Mouse (Mus musculus) midbrain, embryonic 15.5 days (tissue): ENCODE data around the gene Stmn1. TPM values are rescaled to one million over a fixed set of nuclear protein-coding genes. Genes with fewer than 3 reads are reported as not detected.
A peak's percentile ranks its signal among the peaks of the same experiment; 100 is the strongest.

Experiments
- ATAC-seq: fragments of 200-750 bp; cut with Nextera tagmentation; replicated peaks from 2 replicates; pipeline ENCODE4 v1.8.0; 2017; ENCODE audit warnings: moderate TSS enrichment
- H3K27ac ChIP-seq: fragments of 300-500 bp; sonication (generic); 2 replicates; pipeline ENCODE4 v1.5.1; 2015; ENCODE audit warnings: mild to moderate bottlenecking, inconsistent platforms
- H3K27me3 ChIP-seq: fragments of 300-500 bp; sonication (generic); replicated peaks from 2 replicates; pipeline ENCODE4 v1.6.1; 2015; ENCODE audit warnings: inconsistent platforms
- H3K36me3 ChIP-seq: fragments of 300-500 bp; sonication (generic); replicated peaks from 2 replicates; pipeline ENCODE4 v1.6.1; 2015; ENCODE audit warnings: inconsistent platforms
- H3K4me1 ChIP-seq: fragments of 300-500 bp; sonication (generic); 2 replicates; pipeline ENCODE4 v1.6.1; 2015; ENCODE audit warnings: inconsistent platforms
- H3K4me2 ChIP-seq: fragments of 300-500 bp; sonication (generic); 2 replicates; pipeline ENCODE4 v1.6.1; 2015; ENCODE audit warnings: inconsistent platforms, mild to moderate bottlenecking, moderate library complexity
- H3K4me3 ChIP-seq: fragments of 300-500 bp; sonication (generic); 2 replicates; pipeline ENCODE4 v1.5.1; 2015; ENCODE audit warnings: mild to moderate bottlenecking, inconsistent platforms
- H3K9ac ChIP-seq: fragments of 300-500 bp; sonication (generic); 2 replicates; pipeline ENCODE4 v1.6.1; 2015; ENCODE audit warnings: mild to moderate bottlenecking, inconsistent platforms
- H3K9me3 ChIP-seq: fragments of 300-500 bp; sonication (generic); 2 replicates; pipeline ENCODE4 v1.6.1; 2016; ENCODE audit warnings: inconsistent platforms
- WGBS: fragments of 180-500 bp; shearing (Covaris S2); methylation state at CpG from one replicate; pipeline ENCODE4 v1.1.7; 2015; ENCODE audit warnings: mixed read lengths; 5-methylcytosine and 5-hydroxymethylcytosine counted together
- microRNA-seq: library from miRNA; unstranded; fragments of <30 nt; microRNA quantifications from one replicate; pipeline ENCODE4, GENCODE M21; 2016
- polyA plus RNA-seq: library from polyadenylated mRNA; unstranded; fragments of >200 nt; fragmentation: Nextera tagmentation; extraction: Ambion mirVana; gene quantifications from 2 replicates; pipeline ENCODE4 v1.2.1, GENCODE M21; 2015

Stmn1 gene
- polyA plus RNA-seq, 1 experiment from 2014 or later: 7,674 TPM

DNA sequence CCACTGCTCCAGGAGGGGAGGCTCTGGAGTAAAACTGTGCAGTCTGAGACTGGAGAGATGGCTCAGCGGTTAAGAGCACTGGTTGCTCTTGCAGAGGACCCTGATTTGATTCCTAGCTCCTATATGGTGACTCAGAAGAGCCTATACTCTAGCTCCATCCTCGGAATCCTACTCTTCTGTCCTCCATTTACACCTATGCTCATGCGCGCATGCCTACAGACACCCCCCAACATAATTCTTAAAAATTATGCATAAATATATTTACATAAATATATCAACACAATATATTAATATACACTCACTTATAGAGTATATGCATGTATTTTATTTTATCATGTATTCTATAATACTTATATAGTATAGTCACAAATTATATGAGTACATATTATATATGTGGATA, 42.3 kb downstream of the Stmn1 start:
- Histone ChIP-seq H3K4me1 (peaks cover 6% of the 10 kb centered on the region), H3K27ac (no peak overlapping the region), H3K4me3 (no peak overlapping the region), H3K27me3 (no peaks in the 10 kb centered on the region), H3K4me2 (peak overlapping the region; percentile 91), H3K36me3 (no peaks in the 10 kb centered on the region), H3K9ac (no peak overlapping the region), H3K9me3 (no peaks in the 10 kb centered on the region)
- 80% methylated on average over 4 of the region's 4 CpGs for WGBS
- ATAC-seq: peak; percentile 49

DNA sequence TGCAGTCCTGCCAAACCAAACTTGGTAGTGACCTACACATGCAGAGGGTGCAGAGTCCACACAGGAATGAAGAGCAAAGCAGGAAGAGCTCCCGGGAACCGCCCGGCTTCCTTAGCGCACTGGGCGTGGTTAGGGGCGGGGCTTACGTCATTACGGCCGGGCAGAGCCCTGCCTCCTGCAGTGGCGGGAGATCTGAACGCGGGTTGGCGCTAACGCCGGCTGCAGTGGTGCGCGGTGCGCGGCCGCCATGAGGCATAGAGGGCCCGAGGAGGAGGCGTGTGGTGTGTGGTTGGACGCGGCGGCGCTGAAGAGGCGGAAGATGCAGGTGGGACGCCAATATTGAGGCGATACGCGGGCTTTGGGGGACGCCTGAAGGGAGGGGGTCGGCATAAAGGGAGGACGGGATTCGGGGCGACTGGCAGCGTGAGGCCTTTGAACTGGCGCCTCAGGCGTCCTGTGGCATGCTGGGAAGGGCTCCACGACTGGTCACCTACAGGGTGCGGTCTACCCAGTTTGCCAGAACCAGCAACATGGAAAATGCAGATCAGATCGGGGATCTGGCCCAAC, 42.8 kb downstream of the Stmn1 start, which contains the start of gene Aunip:
Gene Aunip, plus strand, starts transcription at position 155 of the 567 bp plus-strand sequence.
- under 1% methylated on average over 42 of the region's 42 CpGs for WGBS
- no peaks in the 10 kb centered on the region for H3K9me3 ChIP-seq
- H3K9ac ChIP-seq: peak within 1 kb of the TSS; percentile 7; the same call in 1 of the 2 replicates
- H3K27me3 ChIP-seq: no peaks in the 10 kb centered on the region
- H3K4me3 ChIP-seq: peak within 1 kb of the TSS; percentile 44
- no peaks in the 10 kb centered on the region for H3K36me3 ChIP-seq
- H3K4me1 ChIP-seq: peaks cover 6% of the 10 kb centered on the region
- H3K4me2 ChIP-seq: peak within 1 kb of the TSS; percentile 91
- no peak within 1 kb of the TSS for H3K27ac ChIP-seq
- peak; percentile 93 for ATAC-seq

GRCm38 (mm10) chr4:134511730-134512129, 43.6 kb downstream of the Stmn1 start:
- ATAC-seq: no peak
- H3K36me3 ChIP-seq: no peaks in the 10 kb centered on the region
- H3K27ac ChIP-seq: no peak overlapping the region
- peak overlapping the region; percentile 91 for H3K4me2 ChIP-seq
- 71% methylated on average over 6 of the region's 6 CpGs for WGBS
- H3K4me1 ChIP-seq: peaks cover 6% of the 10 kb centered on the region
- H3K27me3 ChIP-seq: no peaks in the 10 kb centered on the region
- H3K9me3 ChIP-seq: no peaks in the 10 kb centered on the region
- H3K9ac ChIP-seq: no peak overlapping the region
- peak overlapping the region; percentile 44 for H3K4me3 ChIP-seq

DNA sequence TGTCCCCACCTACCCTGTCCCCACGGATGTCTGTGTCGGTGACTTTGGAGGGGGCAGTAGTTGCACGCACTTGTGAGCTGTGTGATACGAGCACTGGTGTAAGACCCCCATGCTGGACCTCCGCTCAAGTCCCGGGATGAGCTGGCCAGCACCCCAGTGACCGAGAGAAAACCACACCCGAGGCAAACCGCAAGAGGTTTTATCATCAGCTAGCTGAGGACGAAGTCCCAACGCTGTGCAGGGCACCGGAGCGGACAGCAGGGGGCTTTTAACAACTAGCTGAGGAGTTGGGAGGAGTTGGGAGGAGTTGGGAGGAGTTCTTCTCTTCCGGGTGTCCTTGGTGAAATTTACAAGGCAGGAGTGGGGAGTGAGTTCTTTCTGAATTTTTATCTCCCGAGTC, 44.7 kb downstream of the Stmn1 start:
- WGBS: 25% methylated on average over 15 of the region's 15 CpGs

GRCm38 (mm10) chr4:134514309-134514930, 46.3 kb downstream of the Stmn1 start:
- Histone ChIP-seq H3K36me3 (no peaks in the 10 kb centered on the region), H3K4me3 (no peak overlapping the region), H3K27ac (no peak overlapping the region), H3K9me3 (no peaks in the 10 kb centered on the region), H3K4me1 (peaks cover 6% of the 10 kb centered on the region), H3K9ac (no peak overlapping the region), H3K4me2 (no peak overlapping the region), H3K27me3 (no peaks in the 10 kb centered on the region)
- WGBS: 93% methylated on average over 11 of the region's 11 CpGs
- ATAC-seq: no peak

More for the DNA sequence above, 44.7 kb downstream of the Stmn1 start:
- Histone ChIP-seq H3K4me1 (peaks cover 6% of the 10 kb centered on the region), H3K27ac (no peak overlapping the region), H3K9me3 (no peaks in the 10 kb centered on the region), H3K4me2 (peak overlapping the region; percentile 5; the same call in 1 of the 2 replicates), H3K27me3 (no peaks in the 10 kb centered on the region), H3K9ac (no peak overlapping the region), H3K4me3 (no peak overlapping the region), H3K36me3 (no peaks in the 10 kb centered on the region)
- ATAC-seq: no peak

DNA sequence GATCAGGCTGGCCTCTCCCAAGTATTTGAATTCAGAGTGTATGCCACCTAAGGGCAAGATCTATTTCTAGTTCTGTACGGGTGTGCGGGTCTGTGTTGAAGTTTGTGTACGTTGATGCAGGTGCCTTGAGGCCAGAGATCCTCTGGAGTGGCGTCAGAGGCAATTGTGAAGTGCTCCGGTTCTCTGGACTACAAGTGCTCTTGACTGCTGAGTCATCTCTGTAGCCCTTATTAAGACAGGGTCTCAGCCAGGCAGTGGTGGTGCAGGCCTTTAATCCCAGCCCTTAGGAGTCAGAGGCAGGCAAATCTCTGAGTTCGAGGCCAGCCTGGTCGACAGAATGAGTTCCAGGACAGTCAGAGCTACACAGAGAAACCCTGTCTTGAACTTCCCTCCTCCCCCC, 47.5 kb downstream of the Stmn1 start:
- Histone ChIP-seq H3K36me3 (no peaks in the 10 kb centered on the region), H3K4me2 (no peak overlapping the region), H3K27ac (no peak overlapping the region), H3K4me1 (peaks cover 6% of the 10 kb centered on the region), H3K27me3 (no peaks in the 10 kb centered on the region), H3K4me3 (no peak overlapping the region), H3K9me3 (no peaks in the 10 kb centered on the region), H3K9ac (no peak overlapping the region)
- 81% methylated on average over 7 of the region's 7 CpGs for WGBS
- ATAC-seq: no peak

GRCm38 (mm10) chr4:134516981-134517380, 48.9 kb downstream of the Stmn1 start:
- Histone ChIP-seq H3K4me2 (no peak overlapping the region), H3K9ac (no peak overlapping the region), H3K36me3 (no peaks in the 10 kb centered on the region), H3K4me3 (no peak overlapping the region), H3K4me1 (no peaks in the 10 kb centered on the region), H3K9me3 (no peaks in the 10 kb centered on the region), H3K27ac (no peak overlapping the region), H3K27me3 (no peaks in the 10 kb centered on the region)
- WGBS: 83% methylated on average over 8 of the region's 8 CpGs
- no peak for ATAC-seq

- no peaks in the 10 kb centered on the region for H3K4me1 ChIP-seq
- H3K9ac ChIP-seq: no peak overlapping the region
- no peaks in the 10 kb centered on the region for H3K36me3 ChIP-seq
- no peaks in the 10 kb centered on the region for H3K9me3 ChIP-seq
- ATAC-seq: no peak
- no peak overlapping the region for H3K4me2 ChIP-seq
- H3K27ac ChIP-seq: no peak overlapping the region
- H3K27me3 ChIP-seq: no peaks in the 10 kb centered on the region
- 89% methylated on average over 10 of the region's 10 CpGs for WGBS
- H3K4me3 ChIP-seq: no peak overlapping the region
These were observed 49.6 kb downstream of the Stmn1 start for GRCm38 (mm10) chr4:134517719-134518118.

DNA sequence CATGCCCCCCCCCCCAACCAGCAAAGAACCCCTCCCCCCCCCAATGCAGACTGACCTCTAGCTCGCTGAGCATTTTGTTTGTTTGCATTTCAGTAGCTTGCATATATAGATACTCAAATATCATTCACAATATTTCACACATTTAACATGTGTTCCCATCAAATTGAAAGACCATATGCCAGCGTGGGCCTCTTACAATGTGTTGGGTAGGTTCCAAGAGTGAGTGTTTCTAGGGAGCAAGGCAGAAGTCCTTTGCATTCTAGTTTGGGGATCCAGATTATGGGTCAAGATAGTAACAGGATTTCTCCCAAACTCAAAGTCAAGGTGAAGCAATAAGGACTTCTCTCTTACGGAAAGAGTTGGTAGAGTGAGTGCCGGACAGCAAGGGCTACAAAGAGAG, 50.4 kb downstream of the Stmn1 start:
- Histone ChIP-seq H3K27me3 (no peaks in the 10 kb centered on the region), H3K4me3 (no peak overlapping the region), H3K4me1 (no peaks in the 10 kb centered on the region), H3K4me2 (no peak overlapping the region), H3K9ac (no peak overlapping the region), H3K9me3 (no peaks in the 10 kb centered on the region), H3K27ac (no peak overlapping the region), H3K36me3 (no peaks in the 10 kb centered on the region)
- ATAC-seq: no peak
- 93% methylated on average over 4 of the region's 4 CpGs for WGBS

DNA sequence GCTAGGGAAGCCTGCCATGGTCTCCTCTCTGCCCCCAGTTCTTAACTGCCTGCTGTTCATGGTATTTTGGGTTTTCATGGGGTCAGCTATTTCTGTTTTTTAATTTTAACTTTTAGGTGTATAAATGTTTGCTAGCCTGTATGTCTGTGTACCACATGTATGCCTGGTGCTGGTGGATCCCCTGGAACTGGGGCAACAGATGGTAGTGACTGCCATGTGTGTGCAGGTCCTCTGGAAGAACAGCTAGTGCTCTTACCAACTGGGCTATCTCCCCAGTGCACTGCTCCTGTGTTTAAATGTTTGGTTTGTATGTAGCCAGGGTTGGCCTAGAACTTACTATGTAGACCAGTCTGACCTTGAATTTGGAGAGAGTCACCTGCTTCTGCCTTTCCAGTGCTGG, 51.2 kb downstream of the Stmn1 start:
- H3K4me3 ChIP-seq: no peak overlapping the region
- ATAC-seq: no peak

More for the DNA sequence above, 51.2 kb downstream of the Stmn1 start:
- H3K36me3 ChIP-seq: no peaks in the 10 kb centered on the region
- H3K4me2 ChIP-seq: no peak overlapping the region
- H3K9me3 ChIP-seq: no peaks in the 10 kb centered on the region
- H3K27ac ChIP-seq: no peak overlapping the region
- no peak overlapping the region for H3K9ac ChIP-seq
- no peaks in the 10 kb centered on the region for H3K4me1 ChIP-seq
- H3K27me3 ChIP-seq: no peaks in the 10 kb centered on the region

Small RNA genes lying within 50 kb of the gene (microRNA-seq; reads per million reads assigned to microRNA genes)
- gene Gm23634: 1.7 reads per million

Other genes with a start within 250 kb of the Stmn1 start
- gene Catsper4, start 240.9 kb upstream of the Stmn1 start, polyA plus RNA-seq: not detected in 2 replicates
- 0.42 TPM in 1 of 2 replicates, not detected in the other for gene Cnksr1, start 229.9 kb upstream of the Stmn1 start, polyA plus RNA-seq
- 0.19 and 0.30 TPM in 2 replicates for gene E130218I03Rik, start 224.7 kb upstream of the Stmn1 start, polyA plus RNA-seq
- 13.0 and 15.3 TPM in 2 replicates for gene Zfp593, start 222.7 kb upstream of the Stmn1 start, polyA plus RNA-seq
- not detected in 2 replicates for gene Gm30191, start 221.4 kb upstream of the Stmn1 start, polyA plus RNA-seq
- gene Grrp1, start 214.2 kb upstream of the Stmn1 start, polyA plus RNA-seq: 13.6 and 14.4 TPM in 2 replicates
- 42.2 and 44.7 TPM in 2 replicates for gene Pdik1l, start 180.4 kb upstream of the Stmn1 start, polyA plus RNA-seq
- gene Trim63, start 153.2 kb upstream of the Stmn1 start, polyA plus RNA-seq: 0.40 and 0.91 TPM in 2 replicates
- 0.22 and 0.23 TPM in 2 replicates for gene Slc30a2, start 125.1 kb upstream of the Stmn1 start, polyA plus RNA-seq
- gene Extl1, start 84.5 kb upstream of the Stmn1 start, polyA plus RNA-seq: 0.59 and 0.62 TPM in 2 replicates
- 7.7 and 8.0 TPM in 2 replicates for gene Pafah2, start 72.0 kb upstream of the Stmn1 start, polyA plus RNA-seq
- 22.6 and 24.7 TPM in 2 replicates for gene Paqr7, start 28.4 kb downstream of the Stmn1 start, polyA plus RNA-seq
- 1.3 and 1.9 TPM in 2 replicates for gene Aunip, start 42.7 kb downstream of the Stmn1 start, polyA plus RNA-seq
- gene Mtfr1l, start 67.1 kb downstream of the Stmn1 start, polyA plus RNA-seq: 164 and 173 TPM in 2 replicates
- 28.3 and 35.6 TPM in 2 replicates for gene Selenon, start 83.8 kb downstream of the Stmn1 start, polyA plus RNA-seq
- gene Man1c1, start 236.0 kb downstream of the Stmn1 start, polyA plus RNA-seq: 3.8 and 4.3 TPM in 2 replicates